Mouse (Mus musculus) forebrain, embryonic 12.5 days (tissue): Measurements from ENCODE around the gene Camta1. TPM values are rescaled to one million over a fixed set of nuclear protein-coding genes. Genes with fewer than 3 reads are reported as not detected.

Source experiments
- ATAC-seq: fragments of 200-750 bp; cut with Nextera tagmentation; 2 replicates; pipeline ENCODE4 v1.8.0; 2017; ENCODE audit warnings: moderate TSS enrichment; ENCODE audit not compliant: low FRiP score
- H3K27ac ChIP-seq: fragments of 300-500 bp; sonication (generic); 2 replicates; pipeline ENCODE4 v1.5.1; 2016; ENCODE audit warnings: mild to moderate bottlenecking
- H3K27me3 ChIP-seq: fragments of 300-500 bp; sonication (generic); 2 replicates; pipeline ENCODE4 v1.6.1; 2016; ENCODE audit warnings: mild to moderate bottlenecking
- H3K36me3 ChIP-seq: fragments of 300-500 bp; sonication (generic); replicated peaks from 2 replicates; pipeline ENCODE4 v1.6.1; 2016; ENCODE audit warnings: mild to moderate bottlenecking
- H3K4me1 ChIP-seq: fragments of 300-500 bp; sonication (generic); 2 replicates; pipeline ENCODE4 v1.6.1; 2016
- H3K4me2 ChIP-seq: fragments of 300-500 bp; sonication (generic); 2 replicates; pipeline ENCODE4 v1.6.1; 2016; ENCODE audit warnings: mild to moderate bottlenecking, moderate library complexity
- H3K4me3 ChIP-seq: fragments of 300-500 bp; sonication (generic); replicated peaks from 2 replicates; pipeline ENCODE4 v1.5.1; 2016; ENCODE audit warnings: mild to moderate bottlenecking
- H3K9ac ChIP-seq: fragments of 300-500 bp; sonication (generic); 2 replicates; pipeline ENCODE4 v1.6.1; 2016; ENCODE audit warnings: mild to moderate bottlenecking
- H3K9me3 ChIP-seq: fragments of 300-500 bp; sonication (generic); 2 replicates; pipeline ENCODE4 v1.6.1; 2016
- WGBS: fragments of 180-500 bp; shearing (Covaris S2); methylation state at CpG from one replicate; pipeline ENCODE4 v1.1.7; 2016; 5-methylcytosine and 5-hydroxymethylcytosine counted together
- polyA plus RNA-seq: library from polyadenylated mRNA; unstranded; fragments of >200 nt; fragmentation: Nextera tagmentation; extraction: Ambion mirVana; gene quantifications from 2 replicates; pipeline ENCODE4 v1.2.1, GENCODE M21; 2016

The Camta1 gene
- polyA plus RNA-seq, 1 experiment from 2014 or later, result 164 TPM

- Histone ChIP-seq H3K9me3 (no peaks in the 10 kb centered on the region), H3K4me3 (no peak overlapping the region), H3K27ac (no peak overlapping the region), H3K9ac (no peak overlapping the region), H3K36me3 (no peaks in the 10 kb centered on the region), H3K4me2 (no peak overlapping the region), H3K4me1 (peaks cover 30% of the 10 kb centered on the region), H3K27me3 (no peaks in the 10 kb centered on the region)
- 89% methylated on average over 12 of the region's 12 CpGs for WGBS
- ATAC-seq, result no peak
These were observed 637.7 kb downstream of the Camta1 start for GRCm38 (mm10) chr4:151224017-151224416.

DNA sequence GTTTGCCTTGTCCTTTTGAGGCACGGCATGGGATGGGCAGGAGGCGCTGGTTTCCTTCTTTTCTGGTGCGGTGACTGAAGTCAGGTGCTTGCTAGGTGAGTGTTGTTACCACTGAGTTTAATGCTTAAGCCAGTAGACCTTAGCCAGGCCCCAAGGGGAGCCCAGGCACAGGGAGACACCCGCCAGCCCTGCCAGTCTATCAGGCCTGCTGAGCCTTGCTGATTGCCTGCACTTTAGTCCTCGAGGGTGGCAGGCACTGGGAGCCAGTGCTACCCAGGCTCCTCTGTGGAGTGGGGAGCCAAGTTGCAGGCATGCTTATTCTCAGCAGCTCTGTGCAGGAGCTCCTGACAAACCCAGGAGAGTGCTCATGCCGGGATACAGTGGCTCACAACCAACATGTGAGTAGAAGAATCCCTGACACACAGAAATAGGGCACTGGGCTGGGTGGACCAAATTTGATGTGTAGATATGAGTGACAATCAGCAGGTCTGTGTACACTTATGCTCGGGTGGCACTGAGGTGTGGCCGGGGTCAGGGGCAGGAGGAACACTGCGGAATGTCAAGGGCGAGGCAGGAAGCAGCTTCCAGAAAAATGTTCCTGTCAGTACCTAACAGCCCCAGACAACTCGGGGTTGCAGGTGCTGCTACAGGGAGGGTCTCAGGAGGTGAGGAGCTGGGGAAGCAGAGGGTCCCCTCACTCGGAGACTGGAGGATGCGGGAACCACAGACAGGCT is 638.2 kb downstream of the Camta1 start:
- H3K4me2 ChIP-seq, result no peak overlapping the region
- no peaks in the 10 kb centered on the region for H3K27me3 ChIP-seq
- 79% methylated on average over 13 of the region's 13 CpGs for WGBS
- H3K9me3 ChIP-seq, result no peaks in the 10 kb centered on the region
- no peak for ATAC-seq
- H3K4me3 ChIP-seq, result no peak overlapping the region
- H3K9ac ChIP-seq, result no peak overlapping the region
- peaks cover 30% of the 10 kb centered on the region for H3K4me1 ChIP-seq
- no peak overlapping the region for H3K27ac ChIP-seq
- no peaks in the 10 kb centered on the region for H3K36me3 ChIP-seq

GRCm38 (mm10) chr4:151222635-151223034 is 639.0 kb downstream of the Camta1 start:
- Histone ChIP-seq H3K4me2 (no peak overlapping the region), H3K27ac (peak overlapping the region; percentile 69), H3K4me3 (no peak overlapping the region), H3K4me1 (peaks cover 30% of the 10 kb centered on the region), H3K36me3 (no peaks in the 10 kb centered on the region), H3K9me3 (no peaks in the 10 kb centered on the region), H3K27me3 (no peaks in the 10 kb centered on the region), H3K9ac (no peak overlapping the region)
- 6% methylated on average over 10 of the region's 10 CpGs for WGBS
- 0 out of 2 replicates have a peak, but pooled peaks have one; percentile 44 for ATAC-seq

DNA sequence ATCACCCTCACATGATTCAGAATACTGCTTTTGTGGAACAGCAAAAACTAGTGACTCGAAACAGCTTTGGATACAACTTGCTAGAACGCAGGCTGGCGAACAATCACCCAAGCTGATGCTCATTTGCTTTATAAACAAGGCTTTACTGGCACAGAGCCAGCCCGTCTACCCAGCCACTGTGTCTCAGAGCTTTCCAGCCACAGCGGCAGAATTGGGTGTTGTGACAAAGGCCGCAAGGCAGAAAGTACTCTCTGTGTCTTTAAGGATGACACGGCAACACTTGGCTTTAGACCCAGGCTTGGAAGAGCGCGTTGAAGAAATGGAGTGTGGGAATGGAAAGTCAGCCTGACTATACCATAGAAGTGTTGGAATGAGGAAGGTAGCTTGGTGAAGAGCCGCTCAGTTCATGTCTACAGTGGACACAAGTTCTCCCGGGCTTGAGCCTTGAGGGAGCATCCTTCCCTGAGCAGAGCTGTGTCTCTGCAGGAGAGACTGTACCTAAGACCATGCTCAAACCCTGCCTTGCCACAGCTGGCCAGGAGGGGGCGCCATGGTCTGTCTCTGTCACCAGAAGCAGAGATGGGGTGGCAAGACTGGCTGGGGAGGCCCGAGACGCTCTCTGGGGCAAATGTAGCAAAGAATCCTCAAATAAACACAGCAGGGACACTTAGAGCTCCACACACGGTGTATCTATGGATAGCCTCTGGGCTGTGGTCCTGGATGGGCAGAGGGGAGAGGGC is 645.0 kb downstream of the Camta1 start:
- Histone ChIP-seq H3K27me3 (no peaks in the 10 kb centered on the region), H3K27ac (peak overlapping the region; percentile 42; the same call in 1 of the 2 replicates), H3K4me2 (no peak overlapping the region), H3K4me3 (no peak overlapping the region), H3K36me3 (no peaks in the 10 kb centered on the region), H3K9ac (no peak overlapping the region), H3K9me3 (no peaks in the 10 kb centered on the region), H3K4me1 (peaks cover 14% of the 10 kb centered on the region)
- no peak for ATAC-seq
- WGBS, result 70% methylated on average over 15 of the region's 15 CpGs

DNA sequence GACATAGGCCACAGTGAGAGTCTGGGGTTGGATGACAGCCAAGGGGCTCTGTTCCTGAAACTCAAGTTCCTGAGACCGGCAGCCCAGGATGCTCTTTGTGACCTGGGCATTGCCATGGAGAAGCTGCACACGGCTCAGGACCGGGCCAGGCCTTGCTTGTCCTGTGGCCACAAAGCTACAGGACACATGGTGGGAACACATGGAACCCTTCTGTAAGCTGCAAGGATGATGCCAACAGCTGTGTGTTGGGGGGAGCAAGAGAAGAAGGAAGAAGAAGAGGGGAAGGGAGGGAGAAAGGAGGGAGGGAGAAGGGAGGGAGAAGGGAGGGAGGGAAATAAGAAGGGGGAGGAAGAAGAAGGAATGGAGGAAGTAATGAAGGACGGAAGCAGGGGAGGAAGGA is 645.8 kb downstream of the Camta1 start:
- Histone ChIP-seq H3K4me3 (no peak overlapping the region), H3K27me3 (no peaks in the 10 kb centered on the region), H3K4me2 (no peak overlapping the region), H3K4me1 (peaks cover 14% of the 10 kb centered on the region), H3K36me3 (no peaks in the 10 kb centered on the region), H3K27ac (no peak overlapping the region), H3K9me3 (no peaks in the 10 kb centered on the region), H3K9ac (no peak overlapping the region)
- no peak for ATAC-seq
- WGBS, result 74% methylated on average over 4 of the region's 4 CpGs

GRCm38 (mm10) chr4:151215179-151215578 is 646.5 kb downstream of the Camta1 start:
- no peak overlapping the region for H3K27ac ChIP-seq
- no peaks in the 10 kb centered on the region for H3K27me3 ChIP-seq
- no peak overlapping the region for H3K4me2 ChIP-seq
- no peaks in the 10 kb centered on the region for H3K9me3 ChIP-seq
- WGBS, result 46% methylated on average over 1 of the region's 1 CpGs
- no peak overlapping the region for H3K9ac ChIP-seq
- ATAC-seq, result no peak
- H3K4me1 ChIP-seq, result peaks cover 14% of the 10 kb centered on the region
- no peak overlapping the region for H3K4me3 ChIP-seq
- no peaks in the 10 kb centered on the region for H3K36me3 ChIP-seq

- WGBS, result 72% methylated on average over 11 of the region's 11 CpGs
- H3K27ac ChIP-seq, result no peak overlapping the region
- ATAC-seq, result no peak
- no peak overlapping the region for H3K4me3 ChIP-seq
- no peaks in the 10 kb centered on the region for H3K36me3 ChIP-seq
- H3K4me2 ChIP-seq, result no peak overlapping the region
- no peaks in the 10 kb centered on the region for H3K9me3 ChIP-seq
- H3K9ac ChIP-seq, result no peak overlapping the region
- H3K4me1 ChIP-seq, result peaks cover 14% of the 10 kb centered on the region
- H3K27me3 ChIP-seq, result no peaks in the 10 kb centered on the region
These were observed 648.2 kb downstream of the Camta1 start for GRCm38 (mm10) chr4:151213475-151213874.

GRCm38 (mm10) chr4:151211992-151212391 is 649.7 kb downstream of the Camta1 start:
- Histone ChIP-seq H3K9me3 (no peaks in the 10 kb centered on the region), H3K4me3 (no peak overlapping the region), H3K27me3 (no peaks in the 10 kb centered on the region), H3K9ac (no peak overlapping the region), H3K27ac (no peak overlapping the region), H3K4me2 (no peak overlapping the region), H3K36me3 (no peaks in the 10 kb centered on the region), H3K4me1 (peaks cover 14% of the 10 kb centered on the region)
- ATAC-seq, result no peak
- WGBS, result 91% methylated on average over 6 of the region's 6 CpGs

GRCm38 (mm10) chr4:151207566-151207965 is 654.1 kb downstream of the Camta1 start:
- ATAC-seq, result no peak
- H3K4me3 ChIP-seq, result no peak overlapping the region
- no peaks in the 10 kb centered on the region for H3K36me3 ChIP-seq
- H3K27me3 ChIP-seq, result no peaks in the 10 kb centered on the region
- 87% methylated on average over 7 of the region's 7 CpGs for whole genome bisulfite sequencing
- peaks cover 9% of the 10 kb centered on the region for H3K4me1 ChIP-seq
- no peaks in the 10 kb centered on the region for H3K9me3 ChIP-seq
- no peak overlapping the region for H3K27ac ChIP-seq
- H3K9ac ChIP-seq, result no peak overlapping the region
- no peak overlapping the region for H3K4me2 ChIP-seq

GRCm38 (mm10) chr4:151202891-151203290 is 658.8 kb downstream of the Camta1 start:
- Histone ChIP-seq H3K4me2 (no peak overlapping the region), H3K4me1 (peaks cover 9% of the 10 kb centered on the region), H3K9me3 (no peaks in the 10 kb centered on the region), H3K27me3 (no peaks in the 10 kb centered on the region), H3K27ac (no peak overlapping the region), H3K4me3 (no peak overlapping the region), H3K9ac (no peak overlapping the region), H3K36me3 (no peaks in the 10 kb centered on the region)
- WGBS, result 29% methylated on average over 6 of the region's 6 CpGs
- ATAC-seq, result no peak

DNA sequence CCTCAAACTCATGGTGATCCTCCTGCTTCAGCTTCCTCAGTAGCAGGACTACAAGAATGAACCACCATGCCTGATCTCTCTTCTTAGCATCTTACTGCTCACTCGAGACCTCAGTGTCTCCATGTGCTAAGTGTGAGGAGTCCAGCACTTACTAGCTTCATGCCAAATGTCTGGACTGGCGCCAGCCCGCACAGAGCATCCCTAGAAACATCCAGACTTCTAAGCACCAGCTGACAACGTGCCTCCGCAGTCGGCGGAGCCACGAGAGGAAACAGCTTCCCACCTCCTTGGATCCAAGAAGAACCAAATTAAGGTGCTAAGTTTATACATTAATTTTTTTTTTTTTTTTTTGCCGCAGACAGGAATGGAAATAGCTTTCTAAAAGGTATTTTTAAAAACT is 661.4 kb downstream of the Camta1 start:
- no peak for ATAC-seq
- Histone ChIP-seq H3K4me3 (no peak overlapping the region), H3K27me3 (0 out of 2 replicates have a peak, but pooled peaks cover 4% of the 10 kb centered on the region), H3K27ac (no peak overlapping the region), H3K36me3 (no peaks in the 10 kb centered on the region), H3K9me3 (no peaks in the 10 kb centered on the region), H3K9ac (no peak overlapping the region), H3K4me1 (peaks cover 14% of the 10 kb centered on the region), H3K4me2 (no peak overlapping the region)
- WGBS, result 85% methylated on average over 9 of the region's 9 CpGs

- H3K9me3 ChIP-seq, result no peaks in the 10 kb centered on the region
- H3K9ac ChIP-seq, result no peak overlapping the region
- WGBS, result 58% methylated on average over 10 of the region's 10 CpGs
- H3K4me2 ChIP-seq, result no peak overlapping the region
- peaks cover 21% of the 10 kb centered on the region for H3K4me1 ChIP-seq
- no peak overlapping the region for H3K4me3 ChIP-seq
- H3K36me3 ChIP-seq, result no peaks in the 10 kb centered on the region
- H3K27me3 ChIP-seq, result 0 out of 2 replicates have a peak, but pooled peaks cover 4% of the 10 kb centered on the region
- no peak for ATAC-seq
- 0 out of 2 replicates have a peak overlapping the region, but pooled peaks have one; percentile 53 for H3K27ac ChIP-seq
These were observed 666.5 kb downstream of the Camta1 start for GRCm38 (mm10) chr4:151195126-151195525.
